Mouse (Mus musculus) urinary bladder, adult 2 months (tissue): ENCODE measurements around the gene Swt1. TPM values are rescaled to one million over a fixed set of nuclear protein-coding genes. Genes with fewer than 3 reads are reported as not detected.
"Not testable (repeated sequence)": the region's sequence is repeated elsewhere in the genome, so short reads cannot be mapped to it uniquely, and the experiment has no call there.

Experiments
- DNase-seq: peaks from one replicate; pipeline ENCODE4 v3.0.0; 2022; ENCODE audit warnings: low spot score
- polyA plus RNA-seq: library from polyadenylated mRNA; depleted of rRNA; stranded (reverse); fragments of >200 nt; gene quantifications from 2 replicates; pipeline ENCODE4 v1.2.3, GENCODE M21; 2012

The Swt1 gene
- polyA plus RNA-seq, 1 experiment = 20.1 TPM

- no peak for DNase-seq
These were observed 61.2 kb downstream of the Swt1 start for GRCm38 (mm10) chr1:151366944-151367605.

- DNase-seq = no peak
These were observed 68.9 kb downstream of the Swt1 start for GRCm38 (mm10) chr1:151359374-151359773.

- DNase-seq = no peak
These were observed 72.3 kb downstream of the Swt1 start for GRCm38 (mm10) chr1:151355994-151356393.

- DNase-seq = no peak
These were observed 75.3 kb downstream of the Swt1 start for GRCm38 (mm10) chr1:151352911-151353310.

- not testable (repeated sequence) for DNase-seq
These were observed 80.0 kb downstream of the Swt1 start for GRCm38 (mm10) chr1:151348293-151348692.

GRCm38 (mm10) chr1:151346681-151347127, 81.6 kb downstream of the Swt1 start:
- DNase-seq = no peak

GRCm38 (mm10) chr1:151345863-151346195, 82.4 kb downstream of the Swt1 start:
- DNase-seq = no peak

GRCm38 (mm10) chr1:151345109-151345862, 83.0 kb downstream of the Swt1 start:
- peak; percentile 95 for DNase-seq

GRCm38 (mm10) chr1:151344283-151345108, 83.8 kb downstream of the Swt1 start, which contains the start of gene Ivns1abp:
Ivns1abp (plus strand) TSS chr1:151344477.
- DNase-seq = peak; percentile 86

- DNase-seq = no peak
These were observed 84.5 kb downstream of the Swt1 start for GRCm38 (mm10) chr1:151343571-151344282.

- DNase-seq = no peak
These were observed 85.3 kb downstream of the Swt1 start for GRCm38 (mm10) chr1:151342968-151343367.

- no peak for DNase-seq
These were observed 85.9 kb downstream of the Swt1 start for GRCm38 (mm10) chr1:151342311-151342710.

GRCm38 (mm10) chr1:151341321-151342044, 86.8 kb downstream of the Swt1 start:
- no peak for DNase-seq

GRCm38 (mm10) chr1:151338941-151339340, 89.3 kb downstream of the Swt1 start:
- no peak for DNase-seq

GRCm38 (mm10) chr1:151338234-151338633, 90.0 kb downstream of the Swt1 start:
- no peak for DNase-seq

- DNase-seq = no peak
These were observed 95.4 kb downstream of the Swt1 start for GRCm38 (mm10) chr1:151332819-151333218.

- DNase-seq = no peak
These were observed 98.7 kb downstream of the Swt1 start for GRCm38 (mm10) chr1:151329601-151330000.

GRCm38 (mm10) chr1:151328341-151329097, 99.7 kb downstream of the Swt1 start:
- DNase-seq = no peak

GRCm38 (mm10) chr1:151325328-151325727, 102.9 kb downstream of the Swt1 start:
- no peak for DNase-seq

GRCm38 (mm10) chr1:151320408-151320807, 107.8 kb downstream of the Swt1 start:
- no peak for DNase-seq
